Mouse (Mus musculus) mesoderm, embryonic 11.5 days (tissue): Measurements from ENCODE around the gene Lrat.

Source experiments
- DNase-seq: peaks from one replicate; pipeline ENCODE4 v3.0.0-alpha.2; 2012; ENCODE audit warnings: low read depth, low spot score

The Lrat gene

DNA sequence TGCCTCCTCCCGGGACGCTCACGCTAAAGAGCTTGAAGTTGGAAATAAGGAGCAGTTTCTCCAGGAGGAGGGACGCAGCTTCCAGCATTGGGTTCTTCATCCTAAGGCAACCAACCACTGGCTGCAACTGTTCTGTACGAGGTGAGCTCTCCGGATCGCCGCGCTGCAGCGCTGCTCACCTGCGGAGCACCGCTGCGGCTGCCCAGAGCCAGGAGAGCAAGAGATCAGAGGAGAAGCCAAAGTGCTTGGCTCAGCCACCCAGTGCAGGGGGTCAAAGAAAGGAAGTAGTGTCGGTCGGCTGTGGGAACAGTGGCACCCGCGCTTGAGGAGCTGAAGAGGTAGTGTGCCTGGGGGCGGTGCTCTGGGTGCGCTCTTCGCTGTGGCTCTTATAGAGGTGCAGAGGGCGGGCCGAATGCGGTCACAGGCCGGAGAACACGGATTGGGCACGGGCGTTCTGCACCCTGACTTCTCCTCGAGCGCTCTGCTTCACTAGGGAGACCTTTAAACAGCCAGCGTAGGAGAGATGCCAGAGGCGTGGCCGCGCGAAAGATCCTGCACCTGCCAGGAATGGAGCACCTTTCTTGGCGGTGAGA, at the start of gene Lrat:
Lrat (minus strand) TSS at position 361 of the 593 bp plus-strand sequence.
- DNase-seq, result no peak

DNA sequence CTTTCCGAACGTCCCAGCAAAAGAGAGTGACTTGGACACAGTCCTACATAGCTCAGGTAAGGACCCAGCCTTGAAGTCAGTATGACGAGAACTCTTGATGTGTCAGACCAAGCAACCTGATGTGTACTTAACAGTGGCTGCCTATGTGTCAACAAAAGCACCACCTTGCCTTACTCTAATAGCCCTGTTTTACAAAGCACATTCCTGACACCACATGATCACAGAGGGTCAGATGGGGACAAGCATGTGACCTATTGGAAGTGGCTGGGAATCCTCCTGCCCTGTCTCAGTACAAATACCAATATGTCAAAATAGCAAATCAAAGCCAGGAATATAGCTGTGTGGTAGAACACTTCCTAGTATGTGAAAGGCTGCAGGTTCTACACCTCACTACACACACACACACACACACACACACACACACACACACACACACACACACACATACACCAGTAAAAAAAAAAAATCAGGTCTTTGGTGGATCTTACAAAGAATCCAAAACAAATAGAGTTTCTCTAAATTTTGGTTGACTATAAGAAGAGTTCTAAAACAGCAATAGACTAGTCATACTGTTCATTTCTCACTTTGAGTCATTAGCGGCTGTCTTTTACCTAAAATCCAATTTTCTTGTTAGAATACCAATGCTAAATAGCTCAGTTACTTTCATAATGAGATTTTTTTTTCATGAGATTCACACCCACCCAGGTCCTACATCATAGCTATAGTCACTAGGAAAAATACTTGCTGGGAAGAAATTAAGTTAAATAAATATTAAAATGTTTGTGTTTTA, 48.6 kb upstream of the Lrat start:
- DNase-seq, result no peak

DNA sequence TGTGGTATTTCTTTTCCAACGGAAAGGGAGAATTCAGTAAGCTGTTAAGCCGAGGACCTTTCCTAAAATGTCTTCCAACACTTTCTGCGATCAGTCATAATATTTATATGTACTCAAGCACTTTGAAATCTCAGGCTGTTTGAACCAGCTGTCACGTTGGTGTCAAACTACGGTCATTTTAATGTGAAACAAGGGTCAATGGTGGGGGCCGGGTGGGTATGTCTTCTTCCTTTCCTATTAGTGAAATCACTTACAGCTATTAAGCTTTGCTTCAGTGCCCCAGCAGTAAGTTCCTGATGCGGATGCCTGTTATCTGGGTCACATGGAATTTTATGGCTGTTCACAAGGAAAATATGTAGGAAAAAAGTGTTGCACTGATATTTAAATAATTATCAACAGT, 46.9 kb upstream of the Lrat start:
- DNase-seq, result no peak

DNA sequence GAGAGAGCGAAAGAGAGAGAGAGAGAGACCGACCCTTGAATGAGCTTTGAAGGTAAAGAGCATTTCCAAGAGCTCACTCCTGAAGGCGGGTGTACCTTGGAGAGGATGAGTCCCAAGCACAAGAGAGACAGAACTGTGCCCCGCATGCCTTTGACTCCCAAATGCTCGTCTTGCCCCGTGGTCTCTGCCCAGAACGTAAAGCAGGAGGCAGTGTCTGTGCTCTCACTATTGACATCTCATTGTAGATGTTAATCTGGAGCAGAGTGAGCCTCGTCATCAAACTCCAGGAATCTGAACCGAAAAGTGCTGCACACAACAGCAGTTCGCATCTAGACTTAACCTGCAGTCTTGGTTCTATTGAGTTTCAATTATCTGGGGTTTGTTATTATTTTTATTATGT, 46.4 kb upstream of the Lrat start:
- DNase-seq, result no peak

GRCm38 (mm10) chr3:82946375-82947107, 42.8 kb upstream of the Lrat start:
- DNase-seq, result no peak

DNA sequence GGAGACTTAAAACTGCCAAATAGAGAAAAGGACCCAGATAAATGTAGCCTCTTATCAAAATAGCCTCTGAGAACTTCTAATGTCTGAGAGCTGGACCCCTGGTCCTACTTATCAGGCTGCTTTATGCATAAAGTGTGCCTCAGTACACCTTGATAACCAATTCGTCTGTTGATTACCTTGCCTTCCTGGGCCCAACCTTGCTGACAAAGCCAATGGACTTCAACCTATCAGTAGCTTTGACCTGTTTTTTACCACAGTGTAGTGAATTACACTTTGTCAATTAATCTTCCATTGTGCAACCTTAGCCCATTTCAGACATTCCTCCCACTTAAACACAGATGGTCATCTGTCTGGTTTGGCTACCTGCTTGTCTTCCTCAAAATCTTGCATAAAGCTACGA, 24.1 kb upstream of the Lrat start:
- no peak for DNase-seq

GRCm38 (mm10) chr3:82915632-82916031, 11.9 kb upstream of the Lrat start:
- no peak for DNase-seq

GRCm38 (mm10) chr3:82908671-82909070, 4.9 kb upstream of the Lrat start:
- no peak for DNase-seq

GRCm38 (mm10) chr3:82904211-82904908, 587 bp upstream of the Lrat start:
- no peak for DNase-seq

DNA sequence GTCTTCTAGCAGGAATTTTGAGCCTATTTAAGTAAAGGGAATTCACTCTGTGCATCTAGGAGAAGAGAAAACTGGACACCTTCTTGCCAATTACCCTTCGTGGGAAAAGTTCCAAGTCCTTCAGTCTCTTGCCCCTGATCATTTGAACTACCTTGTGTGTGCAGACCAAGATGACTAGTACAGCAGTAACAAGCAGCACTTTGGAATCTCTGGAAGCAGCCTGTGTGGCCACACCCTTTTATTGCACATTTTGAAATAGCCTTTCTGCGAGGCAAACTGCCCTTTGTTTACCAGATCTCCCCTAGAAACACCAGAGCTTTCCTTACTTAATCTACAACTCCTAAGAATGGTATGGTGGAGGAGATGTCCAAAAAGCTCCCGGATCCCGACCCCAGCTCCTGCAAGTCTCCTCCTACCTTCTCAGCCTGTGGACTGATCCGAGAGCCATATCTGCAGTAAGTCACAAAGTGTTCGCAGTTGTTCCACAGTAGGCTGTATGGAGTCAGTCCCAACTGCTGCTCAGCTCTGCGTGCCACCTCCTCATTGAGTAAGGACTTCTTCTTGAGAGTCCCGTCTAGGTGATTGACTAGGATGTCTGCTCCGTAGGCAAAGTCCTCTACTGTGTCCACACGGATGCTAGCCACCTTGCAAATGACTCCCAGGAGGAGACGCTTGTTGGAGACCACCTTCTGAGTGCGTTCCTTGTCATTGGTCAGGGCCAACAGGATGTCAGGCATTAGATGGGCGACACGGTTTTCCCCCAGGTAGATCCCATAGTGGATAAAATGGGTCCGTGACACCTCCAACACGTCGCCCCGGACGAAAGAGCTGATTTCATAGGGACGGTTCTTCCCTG, 788 bp downstream of the Lrat start:
- no peak for DNase-seq

DNA sequence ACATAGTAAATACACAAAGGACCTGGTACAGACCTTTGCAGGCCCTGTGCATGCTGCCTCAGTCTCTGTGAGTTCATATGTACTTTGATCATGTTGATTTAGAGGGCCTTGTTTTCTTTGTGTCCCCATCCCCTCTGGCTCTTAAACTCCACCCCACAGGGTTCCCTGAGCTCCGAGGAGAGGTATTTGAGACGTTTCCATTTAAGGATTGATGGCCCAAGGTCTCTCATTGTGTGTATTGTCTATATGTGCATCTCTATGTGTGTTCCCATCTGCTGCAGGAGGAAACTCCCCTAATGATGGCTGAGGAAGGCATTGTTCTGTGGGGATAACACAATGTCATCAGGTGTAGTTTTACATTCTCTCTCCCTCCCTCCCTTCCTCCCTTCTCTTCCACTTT, 14.9 kb downstream of the Lrat start:
- no peak for DNase-seq

- peak; percentile 65 for DNase-seq
Observed at GRCm38 (mm10) chr3:82877258-82877657, 26.5 kb downstream of the Lrat start.

GRCm38 (mm10) chr3:82876372-82876739, 27.4 kb downstream of the Lrat start, which contains the start of gene Rbm46:
Gene Rbm46, minus strand, starts transcription at chr3:82876483.
- DNase-seq, result peak; percentile 88

- DNase-seq, result no peak
Observed at GRCm38 (mm10) chr3:82875671-82876371, 28.0 kb downstream of the Lrat start.

- DNase-seq, result no peak
Observed at GRCm38 (mm10) chr3:82857414-82858077, 46.2 kb downstream of the Lrat start.
